Mouse (Mus musculus): Measurements from ENCODE around the gene Fahd2a.
A peak's percentile ranks its signal among the peaks of the same experiment; 100 is the strongest.

The Fahd2a gene

GRCm38 (mm10) chr2:127430238-127430637, 14.1 kb downstream of the Fahd2a start:
- peak; percentile 57 for DNase-seq

GRCm38 (mm10) chr2:127424977-127425376, 19.4 kb downstream of the Fahd2a start, which contains the start of gene Gpat2:
Gpat2 (plus strand) TSS chr2:127425199.
- DNase-seq = no peak

GRCm38 (mm10) chr2:127418266-127418970, 25.9 kb downstream of the Fahd2a start:
- no peak for DNase-seq

GRCm38 (mm10) chr2:127416706-127417105, 27.7 kb downstream of the Fahd2a start:
- no peak for DNase-seq

GRCm38 (mm10) chr2:127415806-127416205, 28.6 kb downstream of the Fahd2a start:
- DNase-seq = no peak

GRCm38 (mm10) chr2:127411126-127411525, 33.2 kb downstream of the Fahd2a start:
- DNase-seq = no peak

- no peak for DNase-seq
These were observed 45.6 kb downstream of the Fahd2a start for GRCm38 (mm10) chr2:127398738-127399137.

GRCm38 (mm10) chr2:127394606-127395161, 49.7 kb downstream of the Fahd2a start:
- no peak for DNase-seq

GRCm38 (mm10) chr2:127391323-127391722, 53.0 kb downstream of the Fahd2a start:
- DNase-seq = no peak

- DNase-seq = no peak
These were observed 53.5 kb downstream of the Fahd2a start for GRCm38 (mm10) chr2:127390846-127391245.

- no peak for DNase-seq
These were observed 54.0 kb downstream of the Fahd2a start for GRCm38 (mm10) chr2:127390352-127390751.

GRCm38 (mm10) chr2:127387521-127387920, 56.8 kb downstream of the Fahd2a start:
- DNase-seq = no peak
